Mouse (Mus musculus) thymus, adult 2 months (tissue): ENCODE measurements at regions not wholly inside any gene's neighbourhood (a gene's known extent, or its start where the extent isn't known, plus 50 kb on each side); places are given as distances from the start of the nearest gene placed in this dataset.

Source experiments
- DNase-seq: peaks from one replicate; pipeline ENCODE4 v3.0.0; 2021
- H3K27ac ChIP-seq: fragments of 200-500 bp; 2 replicates; pipeline ENCODE4 v1.5.1; 2012; ENCODE audit warnings: low read length, control low read depth; ENCODE audit not compliant: control insufficient read depth, insufficient read depth
- H3K27me3 ChIP-seq: fragments of 200-500 bp; 2 replicates; pipeline ENCODE4 v1.6.1; 2012; ENCODE audit warnings: mild to moderate bottlenecking, low read length, moderate library complexity, mixed read lengths; ENCODE audit not compliant: control insufficient read depth, insufficient read depth
- H3K36me3 ChIP-seq: fragments of 200-500 bp; 2 replicates; pipeline ENCODE4 v1.6.1; 2012; ENCODE audit warnings: mild to moderate bottlenecking, low read length, moderate library complexity; ENCODE audit not compliant: control insufficient read depth, insufficient read depth
- H3K4me1 ChIP-seq: fragments of 200-500 bp; replicated peaks from 2 replicates; pipeline ENCODE4 v1.6.1; 2012; ENCODE audit warnings: low read length; ENCODE audit not compliant: control insufficient read depth, insufficient read depth
- H3K4me3 ChIP-seq: fragments of 200-500 bp; 2 replicates; pipeline ENCODE4 v1.5.1; 2012; ENCODE audit warnings: mild to moderate bottlenecking, low read length, control low read depth, moderate library complexity; ENCODE audit not compliant: control insufficient read depth, insufficient read depth
- CTCF ChIP-seq: fragments of 200-500 bp; IDR thresholded peaks from 2 replicates; pipeline ENCODE4 v1.5.1; 2012; ENCODE audit warnings: mild to moderate bottlenecking, control low read depth, low read length, moderate library complexity, borderline replicate concordance; ENCODE audit not compliant: control insufficient read depth, poor library complexity, insufficient read depth; ENCODE audit errors: extremely low read depth
- POLR2A ChIP-seq: fragments of 200-500 bp; IDR thresholded peaks from 2 replicates; pipeline ENCODE4 v1.6.1; 2012; ENCODE audit warnings: mild to moderate bottlenecking, low read length, control low read depth, moderate library complexity; ENCODE audit not compliant: control insufficient read depth, poor library complexity, insufficient read depth; ENCODE audit errors: extremely low read depth
- WGBS: fragments of 180-500 bp; shearing (Covaris S2); methylation state at CpG from one replicate; pipeline ENCODE4 v1.1.7; 2018; 5-methylcytosine and 5-hydroxymethylcytosine counted together

GRCm38 (mm10) chr2:71607087-71607502, 60.5 kb upstream of the Dlx2 start:
- Histone ChIP-seq H3K4me3 (no peak overlapping the region), H3K27ac (no peak overlapping the region), H3K4me1 (no peaks in the 10 kb centered on the region), H3K36me3 (no peaks in the 10 kb centered on the region), H3K27me3 (no peaks in the 10 kb centered on the region)
- TF ChIP-seq CTCF: no peak
- no peak for TF ChIP-seq POLR2A
- WGBS: 93% methylated on average over 3 of the region's 3 CpGs
- DNase-seq: no peak

GRCm38 (mm10) chr2:71613216-71613615, 66.7 kb upstream of the Dlx2 start:
- Histone ChIP-seq H3K27me3 (no peaks in the 10 kb centered on the region), H3K36me3 (no peaks in the 10 kb centered on the region), H3K4me1 (no peaks in the 10 kb centered on the region), H3K27ac (no peak overlapping the region), H3K4me3 (no peak overlapping the region)
- no peak for DNase-seq
- TF ChIP-seq POLR2A (no peak), CTCF (no peak)
- 86% methylated on average over 2 of the region's 2 CpGs for WGBS

DNA sequence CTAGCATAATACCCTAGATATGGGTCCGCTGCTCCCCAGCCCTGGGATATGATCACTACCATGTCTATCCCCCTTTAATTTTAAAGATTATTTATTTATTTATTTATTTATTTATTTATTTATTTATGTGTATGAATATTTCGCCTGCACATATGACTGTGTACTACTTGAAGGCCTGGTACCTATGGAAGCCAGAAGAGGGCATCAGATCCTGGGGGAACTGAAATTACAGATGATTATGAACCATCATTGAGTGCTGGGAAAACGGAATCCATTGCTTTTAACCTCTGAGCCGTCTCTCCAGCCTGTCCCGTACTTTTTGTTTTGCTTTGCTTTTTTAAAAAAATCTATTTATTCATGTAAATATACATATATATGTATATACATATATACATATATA, 70.0 kb upstream of the Dlx2 start:
- Histone ChIP-seq H3K36me3 (no peaks in the 10 kb centered on the region), H3K4me1 (no peaks in the 10 kb centered on the region), H3K4me3 (no peak overlapping the region), H3K27ac (no peak overlapping the region), H3K27me3 (no peaks in the 10 kb centered on the region)
- WGBS: 92% methylated on average over 5 of the region's 5 CpGs
- no peak for DNase-seq
- no peak for TF ChIP-seq POLR2A
- TF ChIP-seq CTCF: no peak

GRCm38 (mm10) chr2:71621458-71621857, 74.9 kb upstream of the Dlx2 start:
- Histone ChIP-seq H3K4me3 (no peak overlapping the region), H3K27me3 (no peaks in the 10 kb centered on the region), H3K4me1 (peaks cover 5% of the 10 kb centered on the region; the same call in 1 of the 2 replicates), H3K36me3 (no peaks in the 10 kb centered on the region), H3K27ac (no peak overlapping the region)
- no peak for DNase-seq
- WGBS: 94% methylated on average over 2 of the region's 2 CpGs
- TF ChIP-seq POLR2A: no peak
- TF ChIP-seq CTCF: no peak

GRCm38 (mm10) chr2:71622532-71623099, 76.1 kb upstream of the Dlx2 start:
- Histone ChIP-seq H3K4me1 (peaks cover 5% of the 10 kb centered on the region; the same call in 1 of the 2 replicates), H3K36me3 (no peaks in the 10 kb centered on the region), H3K27me3 (no peaks in the 10 kb centered on the region), H3K4me3 (no peak overlapping the region), H3K27ac (no peak overlapping the region)
- 28% methylated on average over 9 of the region's 9 CpGs for WGBS
- DNase-seq: no peak
- TF ChIP-seq CTCF (no peak), POLR2A (no peak)

GRCm38 (mm10) chr2:71623134-71623533, 76.6 kb upstream of the Dlx2 start:
- no peak overlapping the region for H3K27ac ChIP-seq
- peaks cover 5% of the 10 kb centered on the region; the same call in 1 of the 2 replicates for H3K4me1 ChIP-seq
- H3K4me3 ChIP-seq: no peak overlapping the region
- TF ChIP-seq POLR2A: no peak
- TF ChIP-seq CTCF: no peak
- no peak for DNase-seq
- 52% methylated on average over 2 of the region's 2 CpGs for WGBS
- no peaks in the 10 kb centered on the region for H3K27me3 ChIP-seq
- no peaks in the 10 kb centered on the region for H3K36me3 ChIP-seq
